Mouse (Mus musculus) kidney, adult 18-20 months (tissue): ENCODE data around the gene Duox1.
"Not testable (repeated sequence)": the region's sequence is repeated elsewhere in the genome, so short reads cannot be mapped to it uniquely, and the experiment has no call there.

Source experiments
- DNase-seq: peaks from one replicate; pipeline ENCODE4 v3.0.0; 2021

Duox1 gene

GRCm38 (mm10) chr2:122312722-122313417, 2.6 kb upstream of the Duox1 start:
- DNase-seq, result peak; percentile 67

- DNase-seq, result no peak
Measured at GRCm38 (mm10) chr2:122313536-122313935, 1.9 kb upstream of the Duox1 start, which contains the start of gene Duoxa1. Gene Duoxa1, minus strand, starts transcription at chr2:122313730.

- no peak for DNase-seq
Measured at GRCm38 (mm10) chr2:122317384-122317783, 1.9 kb downstream of the Duox1 start.

- DNase-seq, result no peak
Measured at GRCm38 (mm10) chr2:122323960-122324359, 8.5 kb downstream of the Duox1 start.

GRCm38 (mm10) chr2:122324586-122324985, 9.1 kb downstream of the Duox1 start:
- no peak for DNase-seq

- DNase-seq, result no peak
Measured at GRCm38 (mm10) chr2:122325361-122325760, 9.9 kb downstream of the Duox1 start.

- DNase-seq, result no peak
Measured at GRCm38 (mm10) chr2:122327986-122328385, 12.5 kb downstream of the Duox1 start.

- DNase-seq, result not testable (repeated sequence)
Measured at GRCm38 (mm10) chr2:122330317-122330716, 14.8 kb downstream of the Duox1 start.

- DNase-seq, result no peak
Measured at GRCm38 (mm10) chr2:122332222-122332621, 16.8 kb downstream of the Duox1 start.

GRCm38 (mm10) chr2:122334170-122334569, 18.7 kb downstream of the Duox1 start:
- DNase-seq, result no peak

- DNase-seq, result no peak
Measured at GRCm38 (mm10) chr2:122337291-122337690, 21.8 kb downstream of the Duox1 start.

- no peak for DNase-seq
Measured at GRCm38 (mm10) chr2:122345106-122345893, 29.8 kb downstream of the Duox1 start.

- DNase-seq, result not testable (repeated sequence)
Measured at GRCm38 (mm10) chr2:122346164-122346563, 30.7 kb downstream of the Duox1 start.

- DNase-seq, result no peak
Measured at GRCm38 (mm10) chr2:122347257-122347656, 31.8 kb downstream of the Duox1 start.

GRCm38 (mm10) chr2:122348531-122349131, 33.2 kb downstream of the Duox1 start:
- peak; percentile 92 for DNase-seq

- no peak for DNase-seq
Measured at GRCm38 (mm10) chr2:122349136-122349785, 33.8 kb downstream of the Duox1 start.

- DNase-seq, result no peak
Measured at GRCm38 (mm10) chr2:122351156-122351930, 35.9 kb downstream of the Duox1 start.

- DNase-seq, result peak; percentile 64
Measured at GRCm38 (mm10) chr2:122351931-122352329, 36.5 kb downstream of the Duox1 start.

- no peak for DNase-seq
Measured at GRCm38 (mm10) chr2:122352992-122353391, 37.5 kb downstream of the Duox1 start.

GRCm38 (mm10) chr2:122353765-122354164, 38.3 kb downstream of the Duox1 start:
- DNase-seq, result no peak

GRCm38 (mm10) chr2:122354191-122354929, 38.9 kb downstream of the Duox1 start:
- DNase-seq, result peak; percentile 66

- DNase-seq, result no peak
Measured at GRCm38 (mm10) chr2:122355389-122355788, 39.9 kb downstream of the Duox1 start.
